Mouse (Mus musculus): Measurements from ENCODE around the gene Csf2rb. TPM values are rescaled to one million over a fixed set of nuclear protein-coding genes. Genes with fewer than 3 reads are reported as not detected.

The Csf2rb gene
- polyA plus RNA-seq, 1 experiment from 2014 or later: 0.44 TPM

DNA sequence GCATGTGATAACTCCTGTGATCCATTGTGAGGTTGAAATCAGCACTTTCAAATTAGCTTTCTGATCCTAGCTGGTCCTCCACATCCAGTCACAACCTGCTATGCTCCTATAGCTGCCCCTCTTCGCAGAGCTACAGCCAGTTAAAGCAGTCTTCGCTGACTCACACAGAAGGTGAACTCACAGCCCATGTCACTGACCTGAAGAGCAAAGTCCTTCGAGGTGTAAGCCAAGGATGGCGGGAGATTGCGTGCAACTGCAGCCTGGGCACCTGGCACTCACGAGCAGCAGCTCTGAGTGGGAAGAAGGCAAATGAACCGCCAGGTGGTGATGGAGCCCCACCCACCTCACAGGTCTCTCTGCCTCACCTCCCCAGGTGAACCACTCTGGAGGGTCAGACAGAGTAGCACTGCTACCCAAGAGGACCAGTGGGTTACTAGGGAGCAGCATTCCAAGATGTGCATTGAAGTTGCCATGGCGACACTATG is 70.0 kb downstream of the Csf2rb start, which contains the start of gene Tex33:
Gene Tex33 (minus strand): TSS at position 435 of the 485 bp plus-strand sequence.
- Histone ChIP-seq H3K4me2 (ENCODE audit: low read length) (no peak within 1 kb of the TSS), H3K4me1 (ENCODE audit: control insufficient read depth, insufficient read depth, low read length) (no peaks in the 10 kb centered on the region), H3K36me3 (ENCODE audit: control insufficient read depth, insufficient read depth, low read length) (no peaks in the 10 kb centered on the region), H3K27me3 (replicated peaks; ENCODE audit: control insufficient read depth, insufficient read depth, low read length) (no peaks in the 10 kb centered on the region), H3K9ac (ENCODE audit: low read length) (no peak within 1 kb of the TSS), H3K27ac (ENCODE audit: low read depth, low read length) (no peak within 1 kb of the TSS), H3K4me3 (ENCODE audit: low read depth, low read length) (no peak within 1 kb of the TSS), H3K9me3 (replicated peaks; ENCODE audit: control insufficient read depth, low read length) (no peaks in the 10 kb centered on the region)
- 82% methylated on average over 8 of the region's 8 CpGs for WGBS
- DNase-seq (ENCODE audit: low spot score) (no peak), ATAC-seq (no peak)

DNA sequence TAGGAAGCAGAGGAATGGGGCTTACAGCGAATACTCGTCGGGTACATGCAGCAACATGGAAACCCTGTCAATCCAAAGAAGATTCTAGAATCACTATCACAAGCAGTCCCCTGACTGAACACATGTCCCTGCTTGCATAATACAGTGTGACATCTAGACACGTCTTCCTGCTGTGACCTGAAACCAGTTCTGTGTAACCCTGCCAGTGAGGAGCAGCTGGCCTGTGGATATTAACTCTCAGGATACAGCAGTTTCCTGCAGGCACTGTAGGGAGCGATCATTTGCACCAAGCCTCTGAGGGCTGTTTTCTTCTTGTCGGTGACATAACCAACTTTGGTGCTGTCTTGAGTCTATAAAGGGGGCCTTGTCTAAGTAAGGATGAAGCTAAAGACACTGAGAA is 75.8 kb downstream of the Csf2rb start:
- no peak for ATAC-seq
- no peaks in the 10 kb centered on the region for H3K9me3 ChIP-seq (replicated peaks; ENCODE audit: control insufficient read depth, low read length)
- no peak overlapping the region for H3K9ac ChIP-seq (ENCODE audit: low read length)
- no peak overlapping the region for H3K4me3 ChIP-seq (ENCODE audit: low read depth, low read length)
- H3K4me1 ChIP-seq (ENCODE audit: control insufficient read depth, insufficient read depth, low read length): peaks cover 14% of the 10 kb centered on the region
- no peak overlapping the region for H3K4me2 ChIP-seq (ENCODE audit: low read length)
- no peaks in the 10 kb centered on the region for H3K36me3 ChIP-seq (ENCODE audit: control insufficient read depth, insufficient read depth, low read length)
- 0 out of 2 replicates have a peak, but pooled peaks cover 3% of the 10 kb centered on the region for H3K27me3 ChIP-seq (replicated peaks; ENCODE audit: control insufficient read depth, insufficient read depth, low read length)
- no peak overlapping the region for H3K27ac ChIP-seq (ENCODE audit: low read depth, low read length)
- no peak for DNase-seq (ENCODE audit: low spot score)
- WGBS: 81% methylated on average over 6 of the region's 6 CpGs

DNA sequence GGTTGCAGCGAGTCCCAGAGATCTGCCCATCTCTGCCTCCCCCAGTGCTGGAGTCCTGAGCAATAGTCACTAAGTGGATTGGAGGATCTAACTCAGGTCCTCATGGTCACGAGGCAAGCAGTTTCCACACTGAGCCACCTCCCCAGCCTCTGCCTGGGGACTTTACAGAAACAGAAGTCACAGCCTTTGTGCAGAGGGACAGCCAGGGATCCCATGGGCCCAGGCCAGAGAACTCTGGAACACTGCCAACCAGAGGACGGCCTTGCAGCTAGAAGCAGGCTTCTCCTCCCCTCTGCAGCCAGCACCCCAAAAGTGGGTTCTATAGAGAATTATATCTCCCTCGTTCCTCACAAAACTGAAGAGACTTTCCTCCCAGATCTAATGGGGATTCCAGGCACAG is 76.4 kb downstream of the Csf2rb start:
- Histone ChIP-seq H3K27ac (ENCODE audit: low read depth, low read length) (no peak overlapping the region), H3K9ac (ENCODE audit: low read length) (no peak overlapping the region), H3K9me3 (replicated peaks; ENCODE audit: control insufficient read depth, low read length) (no peaks in the 10 kb centered on the region), H3K4me1 (ENCODE audit: control insufficient read depth, insufficient read depth, low read length) (peaks cover 14% of the 10 kb centered on the region), H3K4me3 (ENCODE audit: low read depth, low read length) (no peak overlapping the region), H3K4me2 (ENCODE audit: low read length) (no peak overlapping the region), H3K36me3 (ENCODE audit: control insufficient read depth, insufficient read depth, low read length) (no peaks in the 10 kb centered on the region), H3K27me3 (replicated peaks; ENCODE audit: control insufficient read depth, insufficient read depth, low read length) (0 out of 2 replicates have a peak, but pooled peaks cover 3% of the 10 kb centered on the region)
- WGBS: 58% methylated on average over 4 of the region's 4 CpGs
- DNase-seq (ENCODE audit: low spot score): peak; percentile 39
- no peak for ATAC-seq

DNA sequence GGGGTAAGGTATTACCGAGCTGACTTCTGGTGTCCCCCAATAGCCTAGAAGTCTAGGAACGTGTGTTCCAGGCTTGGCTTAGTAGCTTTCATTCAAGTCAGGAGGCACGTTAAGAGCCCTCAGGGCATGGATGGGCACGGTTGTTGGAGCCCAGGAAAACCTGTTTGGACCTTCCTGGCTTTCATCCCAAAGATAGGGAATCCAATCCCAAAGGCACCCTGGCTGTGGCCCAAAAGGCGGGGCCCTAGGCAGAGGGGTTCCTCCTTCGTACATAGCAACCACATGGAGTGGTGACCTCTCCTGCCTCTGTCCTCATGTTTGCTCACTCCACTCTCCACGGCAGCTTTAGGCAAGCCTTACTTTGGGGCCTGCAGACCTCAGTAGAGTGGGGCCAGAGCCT is 76.9 kb downstream of the Csf2rb start:
- DNase-seq (ENCODE audit: low spot score): no peak
- H3K9ac ChIP-seq (ENCODE audit: low read length): no peak overlapping the region

DNA sequence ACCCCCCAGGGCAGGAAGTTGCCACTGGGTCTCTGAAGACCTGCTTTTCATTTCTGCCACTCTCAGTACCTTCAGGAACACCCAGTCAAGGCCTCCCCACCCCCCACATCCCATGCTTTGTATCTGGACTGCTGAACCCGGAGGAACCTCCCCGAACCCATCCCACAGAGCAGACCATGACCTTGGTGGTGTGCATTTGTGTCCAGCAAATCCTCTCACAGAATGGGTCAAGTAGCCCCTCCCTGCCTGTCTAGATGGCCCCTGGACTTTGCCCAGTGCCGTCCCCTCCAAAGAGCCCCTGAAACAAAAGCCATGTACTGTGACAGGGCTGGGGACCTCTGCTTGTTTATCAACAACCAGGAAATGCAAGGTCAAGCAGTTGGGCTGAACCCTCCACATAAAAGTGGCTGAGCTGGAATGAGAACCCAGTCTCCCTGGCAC is 77.8 kb downstream of the Csf2rb start:
- no peak overlapping the region for H3K4me3 ChIP-seq (ENCODE audit: low read depth, low read length)
- peaks cover 3% of the 10 kb centered on the region; the same call in 1 of the 2 replicates for H3K27me3 ChIP-seq (replicated peaks; ENCODE audit: control insufficient read depth, insufficient read depth, low read length)
- no peak overlapping the region for H3K4me2 ChIP-seq (ENCODE audit: low read length)
- peaks cover 22% of the 10 kb centered on the region for H3K4me1 ChIP-seq (ENCODE audit: control insufficient read depth, insufficient read depth, low read length)
- DNase-seq (ENCODE audit: low spot score) (no peak), ATAC-seq (no peak)
- H3K36me3 ChIP-seq (ENCODE audit: control insufficient read depth, insufficient read depth, low read length): no peaks in the 10 kb centered on the region
- WGBS: 59% methylated on average over 3 of the region's 3 CpGs
- no peak overlapping the region for H3K9ac ChIP-seq (ENCODE audit: low read length)
- H3K27ac ChIP-seq (ENCODE audit: low read depth, low read length): no peak overlapping the region
- H3K9me3 ChIP-seq (replicated peaks; ENCODE audit: control insufficient read depth, low read length): no peaks in the 10 kb centered on the region

More for the DNA sequence above, 76.9 kb downstream of the Csf2rb start:
- Histone ChIP-seq H3K4me1 (ENCODE audit: control insufficient read depth, insufficient read depth, low read length) (peaks cover 18% of the 10 kb centered on the region), H3K9me3 (replicated peaks; ENCODE audit: control insufficient read depth, low read length) (no peaks in the 10 kb centered on the region), H3K27me3 (replicated peaks; ENCODE audit: control insufficient read depth, insufficient read depth, low read length) (0 out of 2 replicates have a peak, but pooled peaks cover 3% of the 10 kb centered on the region), H3K27ac (ENCODE audit: low read depth, low read length) (no peak overlapping the region), H3K4me3 (ENCODE audit: low read depth, low read length) (no peak overlapping the region), H3K36me3 (ENCODE audit: control insufficient read depth, insufficient read depth, low read length) (no peaks in the 10 kb centered on the region), H3K4me2 (ENCODE audit: low read length) (no peak overlapping the region)
- whole genome bisulfite sequencing: 70% methylated on average over 7 of the region's 7 CpGs
- no peak for ATAC-seq

Small RNAs within 50 kb of the gene (microRNA-seq; reads per million reads assigned to microRNA genes)
- gene Mir7676-1 (not detected), gene Mir7676-2 (not detected)

Other genes with a start within 250 kb of the Csf2rb start
- gene Cacng2, start 205.7 kb upstream of the Csf2rb start, polyA plus RNA-seq (2014; fragmentation: Nextera tagmentation; extraction: Ambion mirVana): 4.7 and 7.0 TPM in 2 replicates
- gene Ift27, start 151.6 kb upstream of the Csf2rb start, polyA plus RNA-seq (2014; fragmentation: Nextera tagmentation; extraction: Ambion mirVana): 137 and 165 TPM in 2 replicates
- 0.19 and 1.3 TPM in 2 replicates for gene Pvalb, start 119.4 kb upstream of the Csf2rb start, polyA plus RNA-seq (2014; fragmentation: Nextera tagmentation; extraction: Ambion mirVana)
- gene Ncf4, start 81.0 kb upstream of the Csf2rb start, polyA plus RNA-seq (2014; fragmentation: Nextera tagmentation; extraction: Ambion mirVana): 1.1 TPM in 2 replicates
- gene Csf2rb2, start 20.0 kb upstream of the Csf2rb start, polyA plus RNA-seq (2014; fragmentation: Nextera tagmentation; extraction: Ambion mirVana): not detected in 2 replicates
- not detected in 2 replicates for gene Tex33, start 70.2 kb downstream of the Csf2rb start, polyA plus RNA-seq (2014; fragmentation: Nextera tagmentation; extraction: Ambion mirVana)
- 27.0 and 27.4 TPM in 2 replicates for gene Tst, start 80.2 kb downstream of the Csf2rb start, polyA plus RNA-seq (2014; fragmentation: Nextera tagmentation; extraction: Ambion mirVana)
- gene Mpst, start 80.7 kb downstream of the Csf2rb start, polyA plus RNA-seq (2014; fragmentation: Nextera tagmentation; extraction: Ambion mirVana): 5.9 and 6.1 TPM in 2 replicates
- gene Kctd17, start 102.8 kb downstream of the Csf2rb start, polyA plus RNA-seq (2014; fragmentation: Nextera tagmentation; extraction: Ambion mirVana): 110 and 113 TPM in 2 replicates
- gene Tmprss6, start 142.9 kb downstream of the Csf2rb start, polyA plus RNA-seq (2014; fragmentation: Nextera tagmentation; extraction: Ambion mirVana): 0.20 and 0.47 TPM in 2 replicates
- 0.05 TPM in 1 of 2 replicates, not detected in the other for gene Il2rb, start 169.5 kb downstream of the Csf2rb start, polyA plus RNA-seq (2014; fragmentation: Nextera tagmentation; extraction: Ambion mirVana)
- gene C1qtnf6, start 205.7 kb downstream of the Csf2rb start, polyA plus RNA-seq (2014; fragmentation: Nextera tagmentation; extraction: Ambion mirVana): 7.8 and 8.6 TPM in 2 replicates
- gene Sstr3, start 218.9 kb downstream of the Csf2rb start, polyA plus RNA-seq (2014; fragmentation: Nextera tagmentation; extraction: Ambion mirVana): 0.64 and 0.91 TPM in 2 replicates
- 3.5 and 5.9 TPM in 2 replicates for gene Rac2, start 247.0 kb downstream of the Csf2rb start, polyA plus RNA-seq (2014; fragmentation: Nextera tagmentation; extraction: Ambion mirVana)